Mouse (Mus musculus) CH12F3 (cell line): Measurements from ENCODE around the gene 1190005I06Rik.

Source experiments
- in situ Hi-C: fragments of 300-500 bp; cut with MboI; formaldehyde crosslinking; loops from 2 replicates; pipeline ENCODE4 v1.14.3; 2020; ENCODE audit warnings: low sequenced_read_pairs

Gene 1190005I06Rik

GRCm38 (mm10) chr8:120559654-120560053 lies 87.8 kb downstream of the 1190005I06Rik start:
- in situ Hi-C loops = no loop called here
